Mouse (Mus musculus): ENCODE measurements around the gene Hsh2d. TPM values are rescaled to one million over a fixed set of nuclear protein-coding genes. Genes with fewer than 3 reads are reported as not detected.

The Hsh2d gene
- polyA plus RNA-seq, 1 experiment from 2014 or later = not detected

- Histone ChIP-seq H3K27me3 (ENCODE audit: low read depth, poor library complexity, severe bottlenecking) (no peaks in the 10 kb centered on the region), H3K36me3 (peaks cover 22% of the 10 kb centered on the region), H3K9me3 (replicated peaks) (no peaks in the 10 kb centered on the region), H3K27ac (replicated peaks) (0 out of 2 replicates have a peak overlapping the region, but pooled peaks have one; percentile 90), H3K4me1 (peaks cover 22% of the 10 kb centered on the region), H3K4me3 (peak overlapping the region; percentile 88)
- WGBS = 74% methylated on average over 3 of the region's 3 CpGs
- no peak for DNase-seq (ENCODE audit: low spot score)
These were observed 29.4 kb upstream of the Hsh2d start for GRCm38 (mm10) chr8:72160007-72160406.

- Histone ChIP-seq H3K27me3 (ENCODE audit: low read depth, poor library complexity, severe bottlenecking) (no peaks in the 10 kb centered on the region), H3K9me3 (replicated peaks) (no peaks in the 10 kb centered on the region), H3K4me3 (peak within 1 kb of the TSS; percentile 88), H3K36me3 (peaks cover 29% of the 10 kb centered on the region), H3K4me1 (peaks cover 22% of the 10 kb centered on the region), H3K27ac (replicated peaks) (peak within 1 kb of the TSS; percentile 90)
- WGBS = under 1% methylated on average over 81 of the region's 82 CpGs
- DNase-seq (ENCODE audit: low spot score) = peak; percentile 100
These were observed 28.4 kb upstream of the Hsh2d start, which contains the start of gene Rab8a for GRCm38 (mm10) chr8:72160707-72161697. Gene Rab8a, plus strand, starts transcription at chr8:72161200.

- H3K27me3 ChIP-seq (ENCODE audit: low read depth, poor library complexity, severe bottlenecking) = no peaks in the 10 kb centered on the region
- peak overlapping the region; percentile 88; the same call in 1 of the 2 replicates for H3K4me3 ChIP-seq
- H3K36me3 ChIP-seq = peaks cover 45% of the 10 kb centered on the region
- H3K4me1 ChIP-seq = peaks cover 22% of the 10 kb centered on the region
- H3K27ac ChIP-seq (replicated peaks) = no peak overlapping the region
- H3K9me3 ChIP-seq (replicated peaks) = no peaks in the 10 kb centered on the region
- DNase-seq (ENCODE audit: low spot score) = no peak
These were observed 26.6 kb upstream of the Hsh2d start for GRCm38 (mm10) chr8:72162821-72163220.

GRCm38 (mm10) chr8:72169098-72169668 is 20.3 kb upstream of the Hsh2d start:
- DNase-seq (ENCODE audit: low spot score) = no peak
- Histone ChIP-seq H3K4me3 (no peak overlapping the region), H3K27me3 (ENCODE audit: low read depth, poor library complexity, severe bottlenecking) (no peaks in the 10 kb centered on the region), H3K4me1 (no peaks in the 10 kb centered on the region), H3K27ac (replicated peaks) (no peak overlapping the region), H3K9me3 (replicated peaks) (no peaks in the 10 kb centered on the region), H3K36me3 (peaks cover 95% of the 10 kb centered on the region)
- 94% methylated on average over 3 of the region's 3 CpGs for WGBS

- no peaks in the 10 kb centered on the region for H3K9me3 ChIP-seq (replicated peaks)
- peaks cover 95% of the 10 kb centered on the region for H3K36me3 ChIP-seq
- H3K4me3 ChIP-seq = no peak overlapping the region
- no peaks in the 10 kb centered on the region for H3K27me3 ChIP-seq (ENCODE audit: low read depth, poor library complexity, severe bottlenecking)
- no peak overlapping the region for H3K27ac ChIP-seq (replicated peaks)
- WGBS = 86% methylated on average over 3 of the region's 3 CpGs
- H3K4me1 ChIP-seq = no peaks in the 10 kb centered on the region
- DNase-seq (ENCODE audit: low spot score) = no peak
These were observed 19.7 kb upstream of the Hsh2d start for GRCm38 (mm10) chr8:72169681-72170249.

- H3K27me3 ChIP-seq (ENCODE audit: low read depth, poor library complexity, severe bottlenecking) = no peaks in the 10 kb centered on the region
- no peaks in the 10 kb centered on the region for H3K4me1 ChIP-seq
- DNase-seq (ENCODE audit: low spot score) = peak; percentile 54
- H3K9me3 ChIP-seq (replicated peaks) = no peaks in the 10 kb centered on the region
- no peak overlapping the region for H3K4me3 ChIP-seq
- 66% methylated on average over 5 of the region's 5 CpGs for WGBS
- H3K27ac ChIP-seq (replicated peaks) = no peak overlapping the region
- H3K36me3 ChIP-seq = peaks cover 98% of the 10 kb centered on the region
These were observed 12.0 kb upstream of the Hsh2d start for GRCm38 (mm10) chr8:72177346-72177925.

- Histone ChIP-seq H3K9me3 (replicated peaks) (no peaks in the 10 kb centered on the region), H3K27ac (replicated peaks) (no peak overlapping the region), H3K4me1 (no peaks in the 10 kb centered on the region), H3K4me3 (no peak overlapping the region), H3K36me3 (peaks cover 35% of the 10 kb centered on the region), H3K27me3 (ENCODE audit: low read depth, poor library complexity, severe bottlenecking) (no peaks in the 10 kb centered on the region)
- DNase-seq (ENCODE audit: low spot score) = no peak
- 94% methylated on average over 2 of the region's 2 CpGs for WGBS
These were observed 5.8 kb upstream of the Hsh2d start for GRCm38 (mm10) chr8:72183554-72184202.

- Histone ChIP-seq H3K36me3 (no peaks in the 10 kb centered on the region), H3K4me3 (no peak overlapping the region), H3K4me1 (no peaks in the 10 kb centered on the region), H3K27me3 (ENCODE audit: low read depth, poor library complexity, severe bottlenecking) (no peaks in the 10 kb centered on the region), H3K27ac (replicated peaks) (no peak overlapping the region), H3K9me3 (replicated peaks) (no peaks in the 10 kb centered on the region)
- no peak for DNase-seq (ENCODE audit: low spot score)
- 74% methylated on average over 2 of the region's 2 CpGs for WGBS
These were observed 1.6 kb upstream of the Hsh2d start for GRCm38 (mm10) chr8:72187793-72188331.

- no peak for DNase-seq (ENCODE audit: low spot score)
- no peaks in the 10 kb centered on the region for H3K27me3 ChIP-seq (ENCODE audit: low read depth, poor library complexity, severe bottlenecking)
- WGBS = 82% methylated on average over 2 of the region's 2 CpGs
- H3K36me3 ChIP-seq = no peaks in the 10 kb centered on the region
- no peak overlapping the region for H3K27ac ChIP-seq (replicated peaks)
- H3K9me3 ChIP-seq (replicated peaks) = no peaks in the 10 kb centered on the region
- H3K4me1 ChIP-seq = no peaks in the 10 kb centered on the region
- no peak overlapping the region for H3K4me3 ChIP-seq
These were observed 739 bp downstream of the Hsh2d start for GRCm38 (mm10) chr8:72190215-72190539.

GRCm38 (mm10) chr8:72192065-72192464 is 2.6 kb downstream of the Hsh2d start:
- H3K4me3 ChIP-seq = no peak overlapping the region
- no peaks in the 10 kb centered on the region for H3K27me3 ChIP-seq (ENCODE audit: low read depth, poor library complexity, severe bottlenecking)

GRCm38 (mm10) chr8:72197997-72198396 is 8.6 kb downstream of the Hsh2d start:
- Histone ChIP-seq H3K9me3 (replicated peaks) (peaks cover 29% of the 10 kb centered on the region), H3K27ac (replicated peaks) (no peak overlapping the region), H3K4me3 (no peak overlapping the region), H3K4me1 (no peaks in the 10 kb centered on the region), H3K36me3 (no peaks in the 10 kb centered on the region), H3K27me3 (ENCODE audit: low read depth, poor library complexity, severe bottlenecking) (no peaks in the 10 kb centered on the region)
- 64% methylated on average over 8 of the region's 8 CpGs for WGBS
- DNase-seq (ENCODE audit: low spot score) = no peak

More at GRCm38 (mm10) chr8:72192065-72192464, 2.6 kb downstream of the Hsh2d start:
- H3K4me1 ChIP-seq = no peaks in the 10 kb centered on the region
- no peaks in the 10 kb centered on the region for H3K9me3 ChIP-seq (replicated peaks)
- no peaks in the 10 kb centered on the region for H3K36me3 ChIP-seq
- no peak overlapping the region for H3K27ac ChIP-seq (replicated peaks)
- DNase-seq (ENCODE audit: low spot score) = no peak

- no peak for DNase-seq (ENCODE audit: low spot score)
- 78% methylated on average over 1 of the region's 1 CpGs for WGBS
- Histone ChIP-seq H3K27ac (replicated peaks) (no peak overlapping the region), H3K27me3 (ENCODE audit: low read depth, poor library complexity, severe bottlenecking) (no peaks in the 10 kb centered on the region), H3K4me3 (no peak overlapping the region), H3K4me1 (no peaks in the 10 kb centered on the region), H3K36me3 (no peaks in the 10 kb centered on the region), H3K9me3 (replicated peaks) (peaks cover 19% of the 10 kb centered on the region)
These were observed 19.1 kb downstream of the Hsh2d start for GRCm38 (mm10) chr8:72208582-72208981.

Measured in midbrain, embryonic 10.5 days (tissue).